ENCODE assay signal across 8 mouse cellular contexts in genomic region chr17:5397148-5398007, GRCm38 (mm10). TPM values are rescaled to one million over a fixed set of nuclear protein-coding genes. Genes with fewer than 3 reads are reported as not detected.
DNase-seq lines count a peak whose midpoint lies in the region; ATAC-seq lines count a peak whose summit lies in the region.

No protein-coding gene starts in this region.

- peak overlapping the region; percentile 41; the same call in 1 of the 2 replicates for H3K4me2 ChIP-seq in intestine, embryonic 15.5 days (replicated peaks)

- intact Hi-C loops in gastrocnemius, postnatal 36 days (cut with DNase I): loop anchor here (5.0 kb wide), 2 partner anchors 65 to 145 kb away; no protein-coding TSS in a partner anchor
- intact Hi-C loops in left cerebral cortex, postnatal 14 days (cut with DNase I): loop anchor here (5.0 to 10.0 kb wide), 3 partner anchors 65 to 623 kb away; no protein-coding TSS in a partner anchor

- H3K27me3 ChIP-seq in intestine, embryonic 15.5 days (replicated peaks): no peaks in the 10 kb centered on the region

- H3K9me3 ChIP-seq in intestine, embryonic 15.5 days: no peaks in the 10 kb centered on the region

- H3K27ac ChIP-seq in intestine, embryonic 15.5 days: no peak overlapping the region

- H3K36me3 ChIP-seq in intestine, embryonic 15.5 days: no peaks in the 10 kb centered on the region

- peak; percentile 86 for ATAC-seq in intestine, embryonic 15.5 days

- no peak overlapping the region for H3K4me3 ChIP-seq in intestine, embryonic 15.5 days (replicated peaks)

- DNase-seq in adrenal gland, adult (ENCODE audit: inconsistent age in 2 of 2, low spot score in 1 of 2): peak; percentile 83 to 93
- DNase-seq in embryo, embryonic 10.5 days (ENCODE audit: low spot score): peak; percentile 89
- peak; percentile 79 to 83 for DNase-seq in gastrocnemius, postnatal 36 days
- peak; percentile 91 to 94 for DNase-seq in left cerebral cortex, postnatal 14 days (ENCODE audit: low spot score in 2 of 2)
- peak; percentile 90 for DNase-seq in mesoderm, embryonic 11.5 days (ENCODE audit: low read depth, low spot score)
- peak; percentile 76 to 78 for DNase-seq in right cerebral cortex, postnatal 36 days (ENCODE audit: low spot score in 2 of 2)
- DNase-seq in urinary bladder, postnatal 4 days (ENCODE audit: low spot score in 2 of 2): peak; percentile 77 to 88

- 30% methylated on average over 33 of the region's 33 CpGs for WGBS in intestine, embryonic 15.5 days

- H3K4me1 ChIP-seq in intestine, embryonic 15.5 days (replicated peaks): peaks cover 6% of the 10 kb centered on the region; the same call in 1 of the 2 replicates

- H3K9ac ChIP-seq in intestine, embryonic 15.5 days: no peak overlapping the region

RNA-seq across cellular contexts. Expression of gene Ldhal6b, which starts 21.2 kb away (rescaled TPM):
- total RNA-seq in gastrocnemius, postnatal 36 days (2021): under 1 TPM; 0.47 to 0.82 TPM
- polyA plus RNA-seq in intestine, embryonic 15.5 days (2015; fragmentation: Nextera tagmentation; extraction: Ambion mirVana): not detected in 2 replicates
- total RNA-seq in left cerebral cortex, postnatal 14 days (2021): 1 to 10 TPM; 1.1 TPM

RNA-seq across cellular contexts. Expression of gene Tmem242, which starts 42.7 kb away (rescaled TPM):
- 100 to 1,000 TPM; 131 to 146 TPM for total RNA-seq in gastrocnemius, postnatal 36 days (2021)
- 114 and 124 TPM in 2 replicates for polyA plus RNA-seq in intestine, embryonic 15.5 days (2015; fragmentation: Nextera tagmentation; extraction: Ambion mirVana)
- total RNA-seq in left cerebral cortex, postnatal 14 days (2021): 10 to 100 TPM; 89.9 to 94.8 TPM
